Comparison of ENCODE assay signal across 9 mouse cellular contexts in the genomic region with DNA sequence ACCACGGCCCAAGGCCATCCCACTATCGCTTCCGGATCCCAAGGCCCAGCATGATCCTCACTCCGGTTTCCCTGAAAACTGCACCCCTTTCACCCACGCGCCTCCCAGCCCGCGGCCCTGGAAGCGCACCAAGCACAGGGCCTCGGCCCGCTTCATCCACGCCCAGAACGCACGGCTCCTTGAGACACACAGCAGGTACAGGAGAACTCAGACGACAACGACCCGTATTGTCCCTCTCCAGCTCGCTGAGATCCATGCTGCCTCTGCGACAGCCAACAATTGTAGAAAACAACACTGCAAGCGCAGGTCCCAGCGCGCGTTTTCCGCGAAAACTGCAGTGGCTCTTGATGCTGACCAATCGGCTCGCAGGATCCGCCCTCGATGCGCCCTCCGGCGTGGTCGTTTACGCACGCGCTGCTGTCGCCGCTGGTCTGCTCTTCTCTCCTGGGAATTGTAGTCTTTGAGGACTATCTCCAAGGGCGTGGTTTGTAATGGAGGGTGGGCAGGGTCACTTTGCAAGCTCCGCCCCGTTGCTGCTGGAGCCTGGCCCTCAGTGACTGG. TPM values are rescaled to one million over a fixed set of nuclear protein-coding genes. Genes with fewer than 3 reads are reported as not detected.
DNase-seq lines count a peak whose midpoint lies in the region; ATAC-seq lines count a peak whose summit lies in the region.
"Had no signal": no experiment of that assay in that cellular context is flagged by ENCODE, and none has a peak within 500 bp of the region (broad histone marks: within the 10 kb centered on the region; RNA-seq: fewer than 3 reads in every experiment).

No protein-coding gene starts in this region.

- WGBS in embryonic facial prominence, embryonic 13.5 days, result 1% methylated on average over 41 of the region's 41 CpGs
- under 1% methylated on average over 41 of the region's 41 CpGs for WGBS in limb, embryonic 13.5 days
- under 1% methylated on average over 41 of the region's 41 CpGs for WGBS in midbrain, embryonic 15.5 days

- peak overlapping the region; percentile 80 for H3K27ac ChIP-seq in embryonic facial prominence, embryonic 13.5 days
- H3K27ac ChIP-seq in limb, embryonic 13.5 days, result no peak overlapping the region; the same call in 1 of the 2 replicates
- H3K27ac ChIP-seq in midbrain, embryonic 15.5 days, result peak overlapping the region; percentile 77

- H3K4me2 ChIP-seq in embryonic facial prominence, embryonic 13.5 days, result peak overlapping the region; percentile 94
- peak overlapping the region; percentile 89 for H3K4me2 ChIP-seq in limb, embryonic 13.5 days (replicated peaks)
- H3K4me2 ChIP-seq in midbrain, embryonic 15.5 days, result peak overlapping the region; percentile 88

- H3K4me1 ChIP-seq in embryonic facial prominence, embryonic 13.5 days, result peaks cover 39% of the 10 kb centered on the region
- H3K4me1 ChIP-seq in limb, embryonic 13.5 days, result peaks cover 33% of the 10 kb centered on the region
- peaks cover 38% of the 10 kb centered on the region for H3K4me1 ChIP-seq in midbrain, embryonic 15.5 days

- H3K4me3 ChIP-seq in embryonic facial prominence, embryonic 13.5 days, result peak overlapping the region; percentile 69
- H3K4me3 ChIP-seq in limb, embryonic 13.5 days, result peak overlapping the region; percentile 66
- peak overlapping the region; percentile 67 for H3K4me3 ChIP-seq in midbrain, embryonic 15.5 days

- no peaks in the 10 kb centered on the region for H3K9me3 ChIP-seq in embryonic facial prominence, embryonic 13.5 days
- no peaks in the 10 kb centered on the region for H3K9me3 ChIP-seq in limb, embryonic 13.5 days
- no peaks in the 10 kb centered on the region for H3K9me3 ChIP-seq in midbrain, embryonic 15.5 days

- no peaks in the 10 kb centered on the region for H3K27me3 ChIP-seq in embryonic facial prominence, embryonic 13.5 days
- no peaks in the 10 kb centered on the region for H3K27me3 ChIP-seq in limb, embryonic 13.5 days
- no peaks in the 10 kb centered on the region for H3K27me3 ChIP-seq in midbrain, embryonic 15.5 days (replicated peaks)

- DNase-seq in B cell, adult 2 months, result peak; percentile 87 to 90
- peak; percentile 69 to 80 for DNase-seq in adrenal gland, postnatal 4 days (ENCODE audit: low spot score in 2 of 2)
- DNase-seq in heart, adult 18-20 months, result peak; percentile 94 to 97
- peak; percentile 95 for DNase-seq in kidney, adult 18-20 months
- peak; percentile 94 for DNase-seq in spleen, postnatal 4 days (ENCODE audit: low spot score in 2 of 2)

- peak overlapping the region; percentile 80 for H3K9ac ChIP-seq in embryonic facial prominence, embryonic 13.5 days
- peak overlapping the region; percentile 81 for H3K9ac ChIP-seq in limb, embryonic 13.5 days
- H3K9ac ChIP-seq in midbrain, embryonic 15.5 days, result peak overlapping the region; percentile 55

- peaks cover 12% of the 10 kb centered on the region; the same call in 1 of the 2 replicates for H3K36me3 ChIP-seq in embryonic facial prominence, embryonic 13.5 days
- peaks cover 22% of the 10 kb centered on the region for H3K36me3 ChIP-seq in limb, embryonic 13.5 days
- H3K36me3 ChIP-seq in midbrain, embryonic 15.5 days (replicated peaks), result no peaks in the 10 kb centered on the region; the same call in 1 of the 2 replicates

- peak; percentile 73 for ATAC-seq in embryonic facial prominence, embryonic 13.5 days (ENCODE audit: insufficient number of reproducible peaks, insufficient read depth, low FRiP score, low TSS enrichment, low read depth)
- peak; percentile 78 for ATAC-seq in limb, embryonic 13.5 days (ENCODE audit: low FRiP score, low read depth)
- ATAC-seq in midbrain, embryonic 15.5 days (replicated peaks), result peak; percentile 76

RNA-seq across cellular contexts. Expression of gene Gm49661, which starts 3.4 kb away (rescaled TPM):
- total RNA-seq in adrenal gland, postnatal 4 days (2021), result not detected
- polyA plus RNA-seq in embryonic facial prominence, embryonic 13.5 days (2015; fragmentation: Nextera tagmentation; extraction: Ambion mirVana), result not detected in 2 replicates
- 1 to 10 TPM in 1 of 2 experiments, not detected in 1; 2.3 TPM for total RNA-seq in heart, adult 18-20 months (2021)
- not detected in 2 replicates for polyA plus RNA-seq in limb, embryonic 13.5 days (2015; fragmentation: Nextera tagmentation; extraction: Ambion mirVana)
- not detected in 2 replicates for polyA plus RNA-seq in midbrain, embryonic 15.5 days (2015; fragmentation: Nextera tagmentation; extraction: Ambion mirVana)

RNA-seq across cellular contexts. Expression of gene Prdx2, which starts 3.6 kb away (rescaled TPM):
- 100 to 1,000 TPM; 617 to 655 TPM for total RNA-seq in adrenal gland, postnatal 4 days (2021)
- 888 and 1,010 TPM in 2 replicates for polyA plus RNA-seq in embryonic facial prominence, embryonic 13.5 days (2015; fragmentation: Nextera tagmentation; extraction: Ambion mirVana)
- total RNA-seq in heart, adult 18-20 months (2021), result 100 to 1,000 TPM; 648 to 740 TPM
- polyA plus RNA-seq in limb, embryonic 13.5 days (2015; fragmentation: Nextera tagmentation; extraction: Ambion mirVana), result 961 and 978 TPM in 2 replicates
- 1,276 and 1,344 TPM in 2 replicates for polyA plus RNA-seq in midbrain, embryonic 15.5 days (2015; fragmentation: Nextera tagmentation; extraction: Ambion mirVana)

RNA-seq across cellular contexts. Expression of gene Rnaseh2a, which starts 3.8 kb away (rescaled TPM):
- 100 to 1,000 TPM; 122 to 138 TPM for total RNA-seq in adrenal gland, postnatal 4 days (2021)
- 93.2 and 94.5 TPM in 2 replicates for polyA plus RNA-seq in embryonic facial prominence, embryonic 13.5 days (2015; fragmentation: Nextera tagmentation; extraction: Ambion mirVana)
- total RNA-seq in heart, adult 18-20 months (2021), result 10 to 100 TPM; 45.6 to 48.4 TPM
- 90.9 and 93.2 TPM in 2 replicates for polyA plus RNA-seq in limb, embryonic 13.5 days (2015; fragmentation: Nextera tagmentation; extraction: Ambion mirVana)
- polyA plus RNA-seq in midbrain, embryonic 15.5 days (2015; fragmentation: Nextera tagmentation; extraction: Ambion mirVana), result 54.2 and 54.7 TPM in 2 replicates

RNA-seq across cellular contexts. Expression of gene Junb, which starts 12.7 kb away (rescaled TPM):
- total RNA-seq in adrenal gland, postnatal 4 days (2021), result 10 to 100 TPM; 26.1 to 28.9 TPM
- 10.4 and 11.2 TPM in 2 replicates for polyA plus RNA-seq in embryonic facial prominence, embryonic 13.5 days (2015; fragmentation: Nextera tagmentation; extraction: Ambion mirVana)
- 10 to 100 TPM; 11.0 to 13.9 TPM for total RNA-seq in heart, adult 18-20 months (2021)
- polyA plus RNA-seq in limb, embryonic 13.5 days (2015; fragmentation: Nextera tagmentation; extraction: Ambion mirVana), result 8.2 and 8.4 TPM in 2 replicates
- polyA plus RNA-seq in midbrain, embryonic 15.5 days (2015; fragmentation: Nextera tagmentation; extraction: Ambion mirVana), result 5.5 and 6.8 TPM in 2 replicates

RNA-seq across cellular contexts. Expression of gene Rtbdn, which starts 19.0 kb away (rescaled TPM):
- under 1 TPM; 0.23 to 0.31 TPM for total RNA-seq in adrenal gland, postnatal 4 days (2021)
- polyA plus RNA-seq in embryonic facial prominence, embryonic 13.5 days (2015; fragmentation: Nextera tagmentation; extraction: Ambion mirVana), result 0.36 and 0.39 TPM in 2 replicates
- not detected for total RNA-seq in heart, adult 18-20 months (2021)
- 0.20 and 0.47 TPM in 2 replicates for polyA plus RNA-seq in limb, embryonic 13.5 days (2015; fragmentation: Nextera tagmentation; extraction: Ambion mirVana)
- 2.8 and 3.4 TPM in 2 replicates for polyA plus RNA-seq in midbrain, embryonic 15.5 days (2015; fragmentation: Nextera tagmentation; extraction: Ambion mirVana)
- polyA plus RNA-seq: gonadal fat pad, adult 2 months had no signal
